Mouse (Mus musculus) myocyte (in vitro differentiated cells): Measurements from ENCODE around the gene Otud7b.

Source experiments
- CEBPB ChIP-seq: IDR thresholded peaks from 2 replicates; pipeline ENCODE4 v1.6.1; 2011; ENCODE audit warnings: mild to moderate bottlenecking, moderate library complexity; ENCODE audit not compliant: poor library complexity, insufficient read depth, severe bottlenecking
- E2F4 ChIP-seq: IDR thresholded peaks from one replicate; pipeline ENCODE4 v1.6.1; 2011; ENCODE audit warnings: mild to moderate bottlenecking, control low read depth, moderate library complexity; ENCODE audit not compliant: insufficient read depth
- MAX ChIP-seq: IDR thresholded peaks from one replicate; pipeline ENCODE4 v1.6.1; 2011; ENCODE audit warnings: low read depth, mild to moderate bottlenecking, control low read depth
- POLR2A ChIP-seq: IDR thresholded peaks from one replicate; pipeline ENCODE4 v1.6.1; 2011; ENCODE audit warnings: low read depth, mild to moderate bottlenecking, control low read depth, moderate library complexity; ENCODE audit not compliant: insufficient read length
- POLR2AphosphoS2 ChIP-seq: IDR thresholded peaks from one replicate; pipeline ENCODE4 v1.6.1; 2011; ENCODE audit warnings: low read depth, control low read depth; ENCODE audit not compliant: insufficient read length
- REST ChIP-seq: IDR thresholded peaks from one replicate; pipeline ENCODE4 v1.6.1; 2011; ENCODE audit warnings: mild to moderate bottlenecking, control low read depth, moderate library complexity; ENCODE audit not compliant: insufficient read depth, insufficient read length
- TCF12 ChIP-seq: IDR thresholded peaks from one replicate; pipeline ENCODE4 v1.6.1; 2011; ENCODE audit warnings: mild to moderate bottlenecking, control low read depth; ENCODE audit not compliant: poor library complexity, insufficient read depth, severe bottlenecking
- TCF3 ChIP-seq: IDR thresholded peaks from one replicate; pipeline ENCODE4 v1.6.1; 2011; ENCODE audit warnings: low read depth, control low read depth; ENCODE audit not compliant: insufficient read length
- USF1 ChIP-seq: IDR thresholded peaks from one replicate; pipeline ENCODE4 v1.6.1; 2011; ENCODE audit warnings: low read depth, mild to moderate bottlenecking, control low read depth, moderate library complexity

GRCm38 (mm10) chr3:96128128-96128527 is 23.8 kb downstream of the Otud7b start:
- no peak for TF ChIP-seq POLR2A
- TF ChIP-seq MAX: no peak
- no peak for TF ChIP-seq TCF3
- TF ChIP-seq CEBPB: no peak
- no peak for TF ChIP-seq USF1
- TF ChIP-seq POLR2AphosphoS2: no peak
- no peak for TF ChIP-seq TCF12
- TF ChIP-seq E2F4: no peak
- TF ChIP-seq REST: no peak
